Mouse (Mus musculus): ENCODE measurements around the gene Tet1. TPM values are rescaled to one million over a fixed set of nuclear protein-coding genes. Genes with fewer than 3 reads are reported as not detected.

Gene Tet1
- polyA plus RNA-seq, 1 experiment = 1.6 TPM

GRCm38 (mm10) chr10:62892549-62893232 lies 16.1 kb downstream of the Tet1 start:
- DNase-seq (ENCODE audit: low spot score) = no peak

- DNase-seq (ENCODE audit: low spot score) = no peak
These were observed 17.8 kb downstream of the Tet1 start for GRCm38 (mm10) chr10:62891025-62891424.

GRCm38 (mm10) chr10:62886799-62887591 lies 21.8 kb downstream of the Tet1 start:
- peak; percentile 26 for DNase-seq (ENCODE audit: low spot score)

GRCm38 (mm10) chr10:62885969-62886798 lies 22.6 kb downstream of the Tet1 start:
- no peak for DNase-seq (ENCODE audit: low spot score)

- no peak for DNase-seq (ENCODE audit: low spot score)
These were observed 23.3 kb downstream of the Tet1 start for GRCm38 (mm10) chr10:62885460-62885859.

GRCm38 (mm10) chr10:62884517-62884916 lies 24.3 kb downstream of the Tet1 start:
- no peak for DNase-seq (ENCODE audit: low spot score)

GRCm38 (mm10) chr10:62883933-62884372 lies 24.8 kb downstream of the Tet1 start:
- DNase-seq (ENCODE audit: low spot score) = no peak

- no peak for DNase-seq (ENCODE audit: low spot score)
These were observed 27.6 kb downstream of the Tet1 start for GRCm38 (mm10) chr10:62881211-62881610.

- DNase-seq (ENCODE audit: low spot score) = no peak
These were observed 30.7 kb downstream of the Tet1 start for GRCm38 (mm10) chr10:62878056-62878455.

GRCm38 (mm10) chr10:62875565-62875964 lies 33.2 kb downstream of the Tet1 start:
- no peak for DNase-seq (ENCODE audit: low spot score)

GRCm38 (mm10) chr10:62874828-62875227 lies 34.0 kb downstream of the Tet1 start:
- no peak for DNase-seq (ENCODE audit: low spot score)

- DNase-seq (ENCODE audit: low spot score) = no peak
These were observed 42.6 kb downstream of the Tet1 start for GRCm38 (mm10) chr10:62866035-62866791.

GRCm38 (mm10) chr10:62865167-62866034 lies 43.4 kb downstream of the Tet1 start:
- DNase-seq (ENCODE audit: low spot score) = peak; percentile 38

- DNase-seq (ENCODE audit: low spot score) = no peak
These were observed 45.2 kb downstream of the Tet1 start for GRCm38 (mm10) chr10:62863563-62863962.

- no peak for DNase-seq (ENCODE audit: low spot score)
These were observed 46.4 kb downstream of the Tet1 start for GRCm38 (mm10) chr10:62862435-62862834.

- no peak for DNase-seq (ENCODE audit: low spot score)
These were observed 49.8 kb downstream of the Tet1 start for GRCm38 (mm10) chr10:62858967-62859366.

GRCm38 (mm10) chr10:62856690-62857290 lies 52.0 kb downstream of the Tet1 start:
- DNase-seq (ENCODE audit: low spot score) = no peak

- DNase-seq (ENCODE audit: low spot score) = no peak
These were observed 53.8 kb downstream of the Tet1 start for GRCm38 (mm10) chr10:62854992-62855391.

- DNase-seq (ENCODE audit: low spot score) = no peak
These were observed 54.2 kb downstream of the Tet1 start for GRCm38 (mm10) chr10:62854581-62854980.

GRCm38 (mm10) chr10:62851578-62851977 lies 57.2 kb downstream of the Tet1 start:
- DNase-seq (ENCODE audit: low spot score) = no peak

Measured in urinary bladder, adult 2 months (tissue).